ENCODE assay signal across 1 mouse cellular context in genomic region chr3:88409741-88410644, GRCm38 (mm10).
TF ChIP-seq lines count a peak whose summit lies in the region.

TSS of gene Pmf1 (minus strand) at chr3:88410331.

TF ChIP-seq in CH12.LX, 34 proteins besides CTCF, POLR2A, EP300 and RAD21 (continued from another document):
- TF ChIP-seq KAT2A (IDR thresholded peaks at IDR 0.05; ENCODE audit: insufficient replicate concordance, low read length) (peak; percentile 55; the same call in 1 of the 2 replicates), NRF1 (IDR thresholded peaks at IDR 0.05; ENCODE audit: low read depth, low read length) (peak; percentile 43; the same call in 1 of the 2 replicates), MEF2A (IDR thresholded peaks at IDR 0.05; ENCODE audit: borderline replicate concordance, low read depth, low read length) (peak; percentile 40), E2F4 (IDR thresholded peaks at IDR 0.05; ENCODE audit: insufficient replicate concordance, low read depth, low read length) (peak; percentile 87; the same call in 1 of the 2 replicates), TCF12 (IDR thresholded peaks at IDR 0.05; ENCODE audit: low read depth, low read length) (peak; percentile 79), USF2 (conservative IDR thresholded peaks at IDR 0.05; ENCODE audit: low read depth, low read length) (peak; percentile 89), UBTF (IDR thresholded peaks at IDR 0.05; ENCODE audit: low read depth, low read length) (peak; percentile 54), ZMIZ1 (IDR thresholded peaks at IDR 0.05; ENCODE audit: low read depth, low read length) (peak; percentile 84; the same call in 1 of the 2 replicates), CHD2 (IDR thresholded peaks at IDR 0.05; ENCODE audit: low read length) (peak; percentile 98), ZNF384 (IDR thresholded peaks at IDR 0.05; ENCODE audit: low read depth, low read length) (peak; percentile 83), ZC3H11A (IDR thresholded peaks at IDR 0.05; ENCODE audit: low read depth, low read length) (no peak)
